Mouse (Mus musculus) kidney, postnatal 0 days (tissue): ENCODE data around the gene Lrp3. TPM values are rescaled to one million over a fixed set of nuclear protein-coding genes. Genes with fewer than 3 reads are reported as not detected.
A peak's percentile ranks its signal among the peaks of the same experiment; 100 is the strongest.

Experiments
- ATAC-seq: fragments of 200-750 bp; cut with Nextera tagmentation; replicated peaks from 2 replicates; pipeline ENCODE4 v1.8.0; 2017; ENCODE audit warnings: low read depth, moderate number of reproducible peaks, moderate TSS enrichment, moderate library complexity; ENCODE audit not compliant: low FRiP score
- DNase-seq: peaks from one replicate; pipeline ENCODE4 v3.0.0-alpha.2; 2016; ENCODE audit warnings: low spot score
- H3K27ac ChIP-seq: fragments of 300-500 bp; sonication (generic); 2 replicates; pipeline ENCODE4 v1.5.1; 2014; ENCODE audit warnings: mild to moderate bottlenecking
- H3K27me3 ChIP-seq: fragments of 300-500 bp; sonication (generic); 2 replicates; pipeline ENCODE4 v1.6.1; 2014; ENCODE audit warnings: low read length, mixed read lengths; ENCODE audit not compliant: insufficient read depth
- H3K36me3 ChIP-seq: fragments of 300-500 bp; sonication (generic); 2 replicates; pipeline ENCODE4 v1.6.1; 2014; ENCODE audit warnings: low read length, mixed read lengths; ENCODE audit not compliant: insufficient read depth
- H3K4me1 ChIP-seq: fragments of 300-500 bp; sonication (generic); replicated peaks from 2 replicates; pipeline ENCODE4 v1.6.1; 2014; ENCODE audit warnings: antibody characterized with exemption, low read length, mixed read lengths; ENCODE audit not compliant: insufficient read depth
- H3K4me2 ChIP-seq: fragments of 300-500 bp; sonication (generic); 2 replicates; pipeline ENCODE4 v1.6.1; 2014; ENCODE audit warnings: mild to moderate bottlenecking, low read length, moderate library complexity, mixed read lengths
- H3K4me3 ChIP-seq: fragments of 300-500 bp; sonication (generic); replicated peaks from 2 replicates; pipeline ENCODE4 v1.5.1; 2014; ENCODE audit warnings: low read depth, low read length
- H3K9ac ChIP-seq: fragments of 300-500 bp; sonication (generic); 2 replicates; pipeline ENCODE4 v1.6.1; 2014; ENCODE audit warnings: low read depth, low read length
- H3K9me3 ChIP-seq: fragments of 300-500 bp; sonication (generic); replicated peaks from 2 replicates; pipeline ENCODE4 v1.6.1; 2016; ENCODE audit warnings: low read length, inconsistent platforms, mixed read lengths
- CTCF ChIP-seq: IDR thresholded peaks from 2 replicates; pipeline ENCODE4 v1.5.1; 2016; ENCODE audit warnings: antibody characterized with exemption, low read depth, mild to moderate bottlenecking, moderate library complexity
- WGBS: fragments of 180-500 bp; shearing (Covaris S2); extraction: QIAGEN DNeasy Blood & Tissue Kit; methylation state at CpG from one replicate; pipeline ENCODE4 v1.1.7; 2014; 5-methylcytosine and 5-hydroxymethylcytosine counted together
- polyA plus RNA-seq: library from polyadenylated mRNA; unstranded; fragments of >200 nt; fragmentation: Nextera tagmentation; extraction: Ambion mirVana; gene quantifications from 2 replicates; pipeline ENCODE4 v1.2.1, GENCODE M21; 2015

The Lrp3 gene
- polyA plus RNA-seq, 1 experiment from 2014 or later, result 3.7 TPM

DNA sequence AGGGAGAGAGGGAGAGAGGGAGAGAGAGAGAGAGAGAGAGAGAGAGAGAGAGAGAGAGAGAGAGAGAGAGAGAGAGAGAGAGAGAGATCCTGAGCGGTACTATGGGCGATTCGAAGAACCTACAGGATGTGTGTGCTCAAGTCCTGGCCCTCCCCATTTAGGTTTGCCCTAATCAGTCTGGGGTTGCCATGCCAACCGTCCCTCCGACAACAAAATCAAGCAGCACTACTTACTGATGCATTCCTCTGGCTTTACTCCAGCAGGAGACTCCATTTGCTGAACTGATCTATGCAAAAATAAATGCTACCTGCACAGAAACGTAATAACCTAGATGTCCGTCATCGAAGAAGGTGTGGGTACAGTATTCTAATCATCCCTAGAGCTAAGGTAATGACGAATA, 20.0 kb upstream of the Lrp3 start:
- no peaks in the 10 kb centered on the region for H3K4me1 ChIP-seq
- H3K36me3 ChIP-seq, result no peaks in the 10 kb centered on the region
- WGBS, result 19% methylated on average over 9 of the region's 9 CpGs
- H3K4me3 ChIP-seq, result peak overlapping the region; percentile 55
- 0 out of 2 replicates have a peak overlapping the region, but pooled peaks have one; percentile 68 for H3K9ac ChIP-seq
- peak; percentile 81 for DNase-seq
- H3K27me3 ChIP-seq, result no peaks in the 10 kb centered on the region
- 0 out of 2 replicates have a peak overlapping the region, but pooled peaks have one; percentile 62 for H3K27ac ChIP-seq
- peak; percentile 76 for ATAC-seq
- H3K4me2 ChIP-seq, result peak overlapping the region; percentile 52
- no peaks in the 10 kb centered on the region for H3K9me3 ChIP-seq
- no peak for TF ChIP-seq CTCF

GRCm38 (mm10) chr7:35234361-35235245, 19.3 kb upstream of the Lrp3 start:
- Histone ChIP-seq H3K27ac (peak overlapping the region; percentile 95), H3K9ac (peak overlapping the region; percentile 68; the same call in 1 of the 2 replicates), H3K36me3 (no peaks in the 10 kb centered on the region), H3K4me1 (no peaks in the 10 kb centered on the region), H3K4me2 (peak overlapping the region; percentile 56), H3K4me3 (peak overlapping the region; percentile 55), H3K9me3 (no peaks in the 10 kb centered on the region), H3K27me3 (no peaks in the 10 kb centered on the region)
- peak; percentile 97 for DNase-seq
- under 1% methylated on average over 45 of the region's 45 CpGs for WGBS
- peak; percentile 94 for ATAC-seq
- no peak for TF ChIP-seq CTCF

DNA sequence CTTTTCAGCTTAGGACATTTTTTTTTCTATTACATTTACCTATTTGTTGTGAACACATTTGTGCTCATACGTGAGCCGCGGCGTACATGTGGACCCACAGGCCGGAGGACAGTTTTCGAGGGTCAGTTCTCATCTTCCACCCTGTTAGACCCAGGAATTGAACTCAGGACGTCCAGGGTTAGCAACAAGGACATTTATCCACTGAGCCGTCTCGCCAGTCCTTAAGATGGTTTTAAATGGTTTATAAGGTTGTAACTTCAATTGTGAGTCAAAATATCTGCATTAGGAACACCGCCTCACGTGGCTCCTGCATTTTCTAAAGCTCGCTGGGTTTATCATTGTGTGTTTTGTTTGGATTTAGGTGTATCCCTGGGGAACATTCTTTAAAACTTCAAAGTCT, 18.6 kb upstream of the Lrp3 start:
- Histone ChIP-seq H3K9ac (no peak overlapping the region), H3K27me3 (no peaks in the 10 kb centered on the region), H3K9me3 (no peaks in the 10 kb centered on the region), H3K27ac (peak overlapping the region; percentile 95; the same call in 1 of the 2 replicates), H3K36me3 (no peaks in the 10 kb centered on the region), H3K4me3 (peak overlapping the region; percentile 55), H3K4me2 (peak overlapping the region; percentile 56), H3K4me1 (no peaks in the 10 kb centered on the region)
- no peak for TF ChIP-seq CTCF
- ATAC-seq, result no peak
- WGBS, result 50% methylated on average over 12 of the region's 12 CpGs
- no peak for DNase-seq

- peak; percentile 71 for DNase-seq
- WGBS, result 39% methylated on average over 13 of the region's 13 CpGs
- H3K4me3 ChIP-seq, result no peak overlapping the region
These were observed 17.6 kb upstream of the Lrp3 start for GRCm38 (mm10) chr7:35232796-35233455.

DNA sequence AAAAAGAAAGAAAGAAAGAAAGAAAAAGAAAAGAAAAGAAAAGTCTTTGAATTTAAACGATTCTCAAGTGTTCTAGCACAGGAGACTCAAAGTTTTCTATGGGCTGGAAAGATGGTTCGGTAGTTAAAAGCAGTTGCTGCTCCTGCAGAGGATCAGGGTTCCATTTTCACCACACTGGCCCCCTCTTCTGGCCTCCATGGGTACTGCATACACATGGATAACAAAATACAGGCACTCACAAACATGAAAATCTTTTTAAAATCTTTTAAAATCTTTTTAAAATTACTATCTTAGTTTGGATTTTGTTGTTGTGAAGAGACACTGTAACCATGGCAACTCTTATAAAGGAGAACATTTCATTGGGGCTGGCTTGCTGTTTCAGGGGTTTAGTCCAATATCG, 15.0 kb upstream of the Lrp3 start:
- no peak for DNase-seq
- no peak for ATAC-seq
- Histone ChIP-seq H3K4me1 (no peaks in the 10 kb centered on the region), H3K4me3 (no peak overlapping the region), H3K4me2 (no peak overlapping the region), H3K9me3 (no peaks in the 10 kb centered on the region), H3K27ac (no peak overlapping the region), H3K27me3 (no peaks in the 10 kb centered on the region), H3K36me3 (no peaks in the 10 kb centered on the region), H3K9ac (no peak overlapping the region)
- peak; percentile 55 for TF ChIP-seq CTCF
- 71% methylated on average over 3 of the region's 3 CpGs for WGBS

More at GRCm38 (mm10) chr7:35232796-35233455, 17.6 kb upstream of the Lrp3 start:
- Histone ChIP-seq H3K27ac (no peak overlapping the region), H3K27me3 (no peaks in the 10 kb centered on the region), H3K36me3 (no peaks in the 10 kb centered on the region), H3K9ac (no peak overlapping the region), H3K4me1 (no peaks in the 10 kb centered on the region), H3K4me2 (no peak overlapping the region), H3K9me3 (no peaks in the 10 kb centered on the region)
- no peak for TF ChIP-seq CTCF
- ATAC-seq, result peak; percentile 18; the same call in 1 of the 2 replicates

DNA sequence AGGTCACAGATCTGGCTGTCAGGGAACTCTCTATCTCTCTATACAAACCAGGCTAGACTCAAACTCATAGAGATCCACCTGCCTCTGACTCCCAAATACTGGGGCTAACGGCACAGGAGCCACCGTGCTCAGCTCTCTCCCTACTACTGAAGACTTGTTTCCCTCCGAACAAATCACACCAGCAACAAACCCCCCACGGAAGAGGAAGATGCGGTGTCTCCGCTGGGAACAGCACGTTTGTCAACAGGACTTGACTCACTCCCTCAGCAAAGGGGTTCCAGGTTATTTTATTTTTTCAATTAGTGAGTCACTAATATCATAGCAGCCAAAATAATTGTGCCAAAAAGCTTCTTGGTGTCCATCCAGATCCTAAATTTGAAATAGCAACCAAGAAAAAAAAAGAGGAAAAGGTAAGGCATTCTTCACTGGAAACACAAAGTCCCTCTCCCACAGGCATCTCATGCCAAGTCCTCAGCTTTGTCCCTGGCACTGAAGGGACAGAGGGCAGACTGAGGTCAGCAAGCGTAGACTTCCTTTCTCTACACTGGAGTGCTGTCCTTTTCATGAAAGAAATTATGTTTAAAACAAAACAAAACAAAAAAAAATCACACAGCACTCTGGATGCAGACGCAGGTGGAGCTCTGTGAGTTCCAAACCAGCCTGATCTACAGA, 5.5 kb upstream of the Lrp3 start:
- H3K9ac ChIP-seq, result no peak overlapping the region

More for the DNA sequence above, 5.5 kb upstream of the Lrp3 start:
- no peak for TF ChIP-seq CTCF
- DNase-seq (no peak), ATAC-seq (no peak)
- Histone ChIP-seq H3K4me1 (no peaks in the 10 kb centered on the region), H3K27me3 (no peaks in the 10 kb centered on the region), H3K9me3 (no peaks in the 10 kb centered on the region), H3K4me2 (no peak overlapping the region), H3K27ac (no peak overlapping the region), H3K36me3 (no peaks in the 10 kb centered on the region), H3K4me3 (no peak overlapping the region)
- WGBS, result 73% methylated on average over 9 of the region's 9 CpGs
